Mouse (Mus musculus) telencephalon, adult 2 months (tissue): ENCODE measurements around the gene Slc37a3.
"Not testable (repeated sequence)": the region's sequence is repeated elsewhere in the genome, so short reads cannot be mapped to it uniquely, and the experiment has no call there.

Source experiments
- DNase-seq: peaks from one replicate; pipeline ENCODE4 v3.0.0-alpha.2; 2011; ENCODE audit warnings: low read depth, low spot score

Gene Slc37a3

DNA sequence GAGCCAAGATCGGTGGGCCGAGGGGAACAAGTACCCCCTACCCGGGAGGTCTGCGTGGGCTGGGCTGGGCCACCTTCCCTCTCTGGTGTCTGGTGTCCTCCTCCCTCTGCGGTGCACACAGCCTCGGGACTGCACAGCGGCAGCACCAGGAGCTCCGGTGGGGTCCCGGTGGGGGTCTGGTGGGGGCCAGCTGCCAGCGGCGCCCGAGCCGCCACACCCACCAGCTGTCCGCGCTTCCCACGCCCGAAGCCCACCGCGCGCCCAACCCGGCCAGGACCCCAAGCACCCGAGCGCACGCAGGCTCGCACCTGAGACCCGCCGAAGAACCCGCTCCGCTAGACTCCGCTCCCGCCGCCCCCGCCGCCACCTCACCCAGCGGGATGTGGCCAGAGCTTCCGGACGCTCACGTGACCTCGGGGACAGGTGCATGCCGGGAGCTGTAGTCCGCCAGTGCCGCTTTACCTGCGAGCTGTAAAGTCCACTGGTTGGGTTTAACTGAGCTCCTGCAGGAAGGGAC is at the start of gene Slc37a3:
Slc37a3 (minus strand) TSS at position 365 of the 517 bp plus-strand sequence.
- peak; percentile 69 for DNase-seq

DNA sequence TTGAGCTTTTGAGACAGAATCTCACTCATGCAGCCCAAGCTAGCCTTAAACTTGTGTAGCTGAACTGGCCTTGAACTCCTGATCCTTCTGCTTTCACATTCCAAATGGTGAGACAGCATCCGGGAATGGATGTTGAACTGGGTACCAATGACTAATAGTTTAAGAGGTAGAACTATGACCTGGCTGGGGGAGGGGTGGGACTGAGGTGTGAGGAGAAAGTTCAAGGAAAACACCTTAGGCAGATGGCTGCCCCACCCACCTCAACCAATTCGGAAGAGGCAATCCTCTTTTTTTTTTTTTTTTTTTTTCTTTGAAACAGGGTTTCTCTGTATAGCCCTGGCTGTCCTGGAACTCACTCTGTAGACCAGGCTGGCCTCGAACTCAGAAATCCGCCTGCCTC is 49.2 kb upstream of the Slc37a3 start:
- no peak for DNase-seq

DNA sequence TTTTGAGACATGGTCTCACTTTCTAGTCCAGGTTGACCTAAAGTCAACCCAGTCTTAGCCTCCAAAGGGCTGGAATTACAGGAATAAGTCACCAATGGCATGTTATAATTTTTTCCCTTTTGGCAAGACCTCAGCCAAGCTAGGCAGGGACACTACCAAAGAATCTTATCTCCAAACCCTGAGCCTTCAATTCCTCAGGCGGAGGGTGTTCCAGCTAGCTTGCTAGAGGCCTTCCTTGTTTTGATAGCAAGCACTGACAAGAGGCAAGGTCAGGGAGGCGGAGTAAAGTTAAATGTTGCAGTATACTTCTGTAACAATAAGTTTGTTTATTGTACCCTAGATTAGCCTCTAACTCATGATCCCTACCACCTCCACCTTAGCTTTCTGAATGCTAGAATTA is 47.7 kb upstream of the Slc37a3 start:
- no peak for DNase-seq

DNA sequence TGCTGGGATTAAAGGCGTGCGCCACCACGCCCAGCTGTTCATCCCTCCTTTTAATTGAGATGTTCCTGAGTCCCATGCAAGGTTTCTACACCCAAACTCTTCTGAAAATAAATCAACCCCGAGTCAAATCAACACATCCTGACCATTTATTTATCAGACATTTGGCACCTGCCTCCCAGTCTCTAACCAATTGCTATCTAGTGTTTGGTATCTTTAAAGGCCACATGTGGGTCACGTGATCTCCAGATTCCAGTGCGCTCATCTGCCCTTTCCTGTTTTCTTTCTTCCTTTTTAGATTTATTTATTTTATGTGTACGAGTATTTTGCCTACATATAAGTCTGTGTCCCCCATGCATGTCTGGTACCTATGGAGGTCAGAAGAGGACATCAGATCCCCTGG is 46.2 kb upstream of the Slc37a3 start:
- no peak for DNase-seq

DNA sequence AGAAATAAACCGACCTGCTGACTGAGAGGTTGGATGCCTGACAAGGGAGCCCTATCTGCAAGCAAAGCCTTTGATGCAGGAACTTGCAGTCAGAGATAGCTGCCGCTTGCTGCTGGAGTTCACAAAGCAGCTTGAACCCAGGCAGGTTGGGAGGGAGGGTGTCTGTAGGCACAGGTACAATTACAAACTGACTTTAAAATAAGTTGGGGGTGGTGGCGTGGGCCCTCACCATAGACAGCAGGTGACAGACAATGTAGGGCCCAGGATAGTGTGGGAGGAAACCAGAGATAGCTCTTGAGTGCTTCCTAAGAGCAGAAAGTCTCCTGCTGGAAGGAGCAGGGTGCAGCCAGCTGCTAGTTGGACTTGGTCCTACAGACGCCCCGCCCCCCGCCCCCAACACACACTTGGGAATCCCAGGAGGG is 45.7 kb upstream of the Slc37a3 start:
- DNase-seq = no peak

DNA sequence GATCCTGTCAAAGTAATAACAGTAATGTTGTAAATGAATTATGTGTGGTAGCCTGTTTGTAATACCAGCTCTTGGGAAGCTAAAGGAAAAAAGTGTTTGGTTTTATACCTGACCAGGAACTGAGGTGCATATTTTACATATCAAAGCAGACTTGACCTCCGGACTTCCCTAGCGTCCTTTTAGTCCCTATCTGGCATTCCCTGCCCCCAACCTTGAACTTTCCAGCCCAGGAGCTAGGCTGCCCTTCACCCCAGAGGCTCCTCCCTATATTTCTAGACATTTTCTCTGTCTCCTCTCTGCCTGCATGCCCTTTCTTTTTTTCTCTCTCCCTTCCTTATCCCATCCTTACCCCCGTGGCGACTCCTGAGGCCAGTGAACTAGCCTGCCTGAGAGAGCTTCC is 43.4 kb upstream of the Slc37a3 start:
- no peak for DNase-seq

DNA sequence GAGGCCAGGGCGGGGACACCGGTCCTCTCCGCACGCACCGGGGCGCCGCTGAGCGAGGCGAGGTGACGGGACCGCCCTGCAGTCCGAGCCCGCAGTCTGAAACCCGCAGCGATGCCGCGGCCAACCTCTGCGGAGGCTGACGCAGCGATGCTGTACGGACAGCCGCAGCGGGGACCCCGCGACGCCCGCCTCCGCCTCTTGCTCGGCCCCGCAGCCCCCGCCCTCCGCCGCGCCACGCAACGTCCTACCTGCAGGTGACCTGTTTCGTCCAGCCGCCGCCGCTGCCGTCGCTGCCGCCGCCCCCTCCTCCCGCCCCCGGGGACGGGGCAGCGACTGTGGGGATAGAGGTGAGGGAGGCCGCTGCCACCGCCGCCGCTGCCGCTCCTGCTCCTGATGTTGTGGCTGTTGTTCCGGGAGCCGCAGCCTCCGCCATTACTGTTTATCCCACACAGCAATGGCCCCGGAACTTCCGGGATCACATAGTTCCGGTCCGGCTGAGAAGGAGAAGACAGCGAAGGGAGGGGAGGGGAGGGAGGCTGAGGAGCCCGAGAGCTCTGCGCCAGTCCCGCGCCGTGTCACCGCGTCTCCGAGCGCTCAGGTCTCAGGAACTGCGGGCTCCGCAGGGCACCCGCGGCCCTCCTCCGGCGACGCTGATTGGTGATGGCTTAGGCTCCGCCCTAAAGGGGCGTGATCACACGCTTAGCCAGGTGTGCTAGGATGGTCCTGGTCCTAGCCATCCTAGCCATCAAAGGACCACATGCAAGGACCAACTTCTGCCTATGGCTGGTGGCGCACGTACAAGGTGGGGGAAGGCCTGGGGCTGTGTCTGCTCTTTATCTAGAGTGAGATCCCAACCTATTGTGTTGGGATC is 42.6 kb upstream of the Slc37a3 start, which contains the start of gene Mkrn1:
Mkrn1 (minus strand) TSS at position 612 of the 871 bp plus-strand sequence.
- peak; percentile 80 for DNase-seq

DNA sequence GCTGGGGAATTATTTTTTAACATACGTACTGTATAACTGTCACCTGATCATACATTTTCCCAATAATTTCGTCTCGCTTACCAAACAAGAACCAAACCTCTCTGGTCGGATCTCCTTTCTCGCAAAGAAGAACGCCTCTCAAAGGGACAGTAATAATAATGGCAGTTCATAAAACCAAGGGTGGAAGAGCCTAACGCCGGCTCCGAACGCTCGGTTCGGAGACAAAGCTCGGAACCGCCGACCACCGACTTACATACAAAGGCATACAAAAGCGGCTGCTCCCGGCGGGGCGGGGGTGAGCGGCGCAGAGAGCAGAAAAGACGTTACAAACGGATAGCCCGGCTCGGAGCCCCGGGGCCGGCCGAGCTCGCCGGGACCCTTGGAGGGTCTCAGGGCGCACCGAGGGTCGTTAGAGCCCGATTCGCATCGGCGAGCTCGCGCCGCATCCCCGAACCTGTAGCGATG is 41.9 kb upstream of the Slc37a3 start:
- no peak for DNase-seq

DNA sequence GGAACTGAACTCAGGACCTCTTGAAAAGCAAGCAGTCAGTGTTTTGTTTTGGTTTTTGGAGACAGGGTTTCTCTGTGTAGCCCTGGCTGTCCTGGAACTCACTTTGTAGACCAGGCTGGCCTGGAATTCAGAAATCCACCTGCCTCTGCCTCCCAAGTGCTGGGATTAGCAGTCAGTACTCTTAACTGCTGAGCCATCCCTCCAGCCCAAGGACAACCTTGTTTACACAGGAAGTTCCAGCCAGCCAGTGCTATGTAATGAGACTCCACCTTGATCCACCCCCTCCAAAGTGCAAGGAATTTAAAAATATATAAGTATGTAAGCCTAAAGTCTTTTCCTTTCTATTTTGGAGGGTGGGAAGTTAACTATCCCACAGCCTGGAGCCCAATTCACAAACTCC is 39.2 kb upstream of the Slc37a3 start:
- not testable (repeated sequence) for DNase-seq

DNA sequence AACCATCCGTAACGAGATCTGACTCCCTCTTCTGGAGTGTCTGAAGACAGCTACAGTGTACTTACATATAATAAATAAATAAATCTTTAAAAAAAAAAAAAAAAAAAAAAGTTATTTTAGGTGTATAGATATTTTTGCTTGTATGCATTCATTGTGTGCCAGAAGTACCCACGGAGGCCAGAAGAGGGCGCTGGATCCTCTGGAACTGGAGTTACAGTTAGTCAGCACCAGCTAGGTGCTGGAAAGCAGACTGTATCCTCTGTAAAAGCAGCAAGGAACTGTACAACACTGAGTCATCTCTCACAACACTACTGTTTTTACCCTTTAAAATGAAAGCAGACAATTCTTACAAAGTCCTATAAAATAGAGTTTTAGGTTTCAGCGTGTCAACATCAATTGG is 38.3 kb upstream of the Slc37a3 start:
- peak; percentile 47 for DNase-seq

DNA sequence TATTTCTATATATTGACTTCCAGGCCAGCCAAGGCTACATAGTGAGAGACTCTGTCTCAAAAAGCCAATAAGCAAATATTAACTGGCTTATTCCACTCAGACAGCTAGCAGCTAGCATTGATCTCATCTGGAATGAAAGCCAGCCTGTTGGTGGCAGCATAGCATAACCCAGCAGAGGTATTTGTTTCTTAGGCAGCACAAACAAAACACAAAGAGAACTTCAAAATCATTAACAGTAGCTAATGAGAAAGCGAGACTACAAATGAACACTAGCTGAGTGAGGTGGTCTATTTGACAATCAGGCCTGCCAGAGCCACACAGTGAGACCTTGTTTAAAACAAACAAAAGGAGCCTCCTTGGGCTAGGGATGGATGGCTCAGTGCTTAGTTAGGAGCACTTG is 36.6 kb upstream of the Slc37a3 start:
- DNase-seq = no peak

DNA sequence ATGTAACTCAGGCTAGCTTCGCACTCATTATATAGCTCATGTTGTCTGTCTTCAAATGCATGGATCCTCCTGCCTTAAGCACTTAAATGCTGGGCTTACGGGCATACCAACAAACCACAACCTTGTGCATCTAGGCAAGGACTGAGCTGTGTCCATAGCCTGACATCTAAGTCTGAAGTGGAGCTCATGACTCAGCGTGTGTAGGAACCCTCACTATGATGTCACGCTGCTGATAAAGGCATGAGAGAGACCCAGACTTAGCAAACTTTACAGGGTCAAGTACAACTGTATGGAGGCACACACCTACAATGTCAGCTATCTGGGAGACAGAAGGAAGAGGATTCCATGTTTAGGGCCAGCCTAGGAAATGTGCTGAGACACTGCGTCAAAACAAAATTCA is 29.0 kb upstream of the Slc37a3 start:
- no peak for DNase-seq

DNA sequence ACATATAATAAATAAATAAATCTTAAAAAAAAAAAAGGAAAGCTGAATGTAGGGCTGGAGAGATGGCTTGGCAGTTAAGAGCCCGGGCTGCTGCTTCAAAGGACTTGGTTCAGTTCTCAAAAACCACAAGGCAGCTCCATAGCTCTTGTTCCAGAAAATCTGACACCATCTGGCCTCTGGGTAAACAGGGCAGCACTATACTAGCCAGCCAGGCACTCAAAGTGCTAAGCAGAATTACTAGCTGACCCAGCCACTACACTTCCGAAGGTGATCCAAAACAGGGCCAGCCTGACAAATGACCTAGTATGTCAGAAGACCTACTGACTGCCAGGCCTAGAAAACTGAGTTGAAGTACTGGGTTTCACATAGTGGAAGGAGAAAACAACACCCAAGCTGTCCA is 25.7 kb upstream of the Slc37a3 start:
- DNase-seq = no peak

DNA sequence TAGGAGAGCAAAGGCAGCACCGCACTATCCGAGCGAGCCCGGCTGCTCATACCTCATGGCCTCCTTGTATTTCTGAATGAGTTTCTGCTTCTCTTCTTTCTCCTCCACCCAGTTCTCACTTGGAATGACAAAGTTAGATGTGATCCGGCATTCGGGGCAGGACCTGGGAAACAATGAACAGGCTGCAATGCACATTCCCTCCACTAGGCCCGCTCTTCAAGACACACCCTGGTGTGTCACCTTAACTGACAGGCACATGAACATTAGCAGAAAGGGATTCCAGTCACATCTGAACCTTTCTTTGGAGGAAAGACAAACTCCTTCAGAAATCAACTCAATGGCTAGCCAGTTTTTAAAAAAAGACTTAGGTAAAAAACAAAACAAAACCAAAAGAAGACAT is 22.9 kb upstream of the Slc37a3 start:
- no peak for DNase-seq

DNA sequence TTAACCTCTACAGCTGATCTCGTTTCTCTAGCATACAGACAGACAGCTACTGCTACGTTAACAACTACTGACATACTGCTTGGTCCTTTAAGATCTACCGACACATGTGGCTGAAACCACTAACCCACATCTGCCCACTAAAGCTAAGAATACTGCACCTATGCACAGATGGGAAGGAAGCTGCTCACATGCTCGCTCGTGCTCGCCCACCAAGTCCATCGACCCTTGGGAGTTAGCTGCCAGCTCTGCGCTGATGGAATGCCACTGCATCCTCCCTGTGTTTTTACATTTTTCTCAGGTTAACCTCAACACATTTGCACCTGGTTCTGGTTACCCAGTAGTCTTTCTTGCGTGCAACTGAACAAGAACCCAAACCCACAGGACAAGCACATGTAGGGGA is 20.9 kb upstream of the Slc37a3 start:
- DNase-seq = no peak

DNA sequence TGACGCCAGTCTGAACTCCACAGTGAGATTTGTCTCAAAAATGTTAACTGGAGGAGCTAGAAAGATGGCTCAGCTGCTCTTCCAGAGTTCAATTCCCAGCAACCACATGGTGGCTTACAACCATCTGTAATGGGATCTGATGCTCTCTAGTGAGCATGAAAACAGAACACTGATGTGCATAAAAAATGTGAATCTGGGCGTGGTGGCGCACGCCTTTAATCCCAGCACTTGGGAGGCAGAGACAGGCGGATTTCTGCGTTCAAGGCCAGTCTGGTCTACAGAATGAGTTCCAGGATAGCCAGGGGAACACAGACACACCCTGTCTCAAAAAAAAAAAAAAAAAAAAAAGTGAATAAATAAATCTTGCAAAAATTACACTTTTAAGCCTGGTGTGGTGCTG is 19.6 kb upstream of the Slc37a3 start:
- no peak for DNase-seq

DNA sequence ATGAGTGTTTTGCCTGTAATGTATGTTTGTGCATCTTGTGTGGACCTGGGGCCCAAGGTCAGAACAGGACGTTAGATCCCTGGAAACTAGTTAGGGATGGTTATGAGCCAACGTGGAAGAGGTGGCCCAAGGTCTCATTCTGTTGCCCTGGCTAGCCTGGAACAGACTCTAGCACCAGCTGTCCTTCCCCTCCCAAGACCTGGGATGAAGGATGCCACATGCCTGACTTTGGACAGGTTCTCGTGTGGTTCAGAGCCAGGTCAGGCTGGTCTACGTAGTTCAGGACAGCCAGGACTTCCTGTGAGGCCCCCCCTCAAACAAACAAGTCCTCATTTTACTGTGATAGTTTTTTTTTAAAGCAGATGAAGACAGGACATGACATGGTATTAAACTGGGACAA is 18.4 kb upstream of the Slc37a3 start:
- DNase-seq = no peak

DNA sequence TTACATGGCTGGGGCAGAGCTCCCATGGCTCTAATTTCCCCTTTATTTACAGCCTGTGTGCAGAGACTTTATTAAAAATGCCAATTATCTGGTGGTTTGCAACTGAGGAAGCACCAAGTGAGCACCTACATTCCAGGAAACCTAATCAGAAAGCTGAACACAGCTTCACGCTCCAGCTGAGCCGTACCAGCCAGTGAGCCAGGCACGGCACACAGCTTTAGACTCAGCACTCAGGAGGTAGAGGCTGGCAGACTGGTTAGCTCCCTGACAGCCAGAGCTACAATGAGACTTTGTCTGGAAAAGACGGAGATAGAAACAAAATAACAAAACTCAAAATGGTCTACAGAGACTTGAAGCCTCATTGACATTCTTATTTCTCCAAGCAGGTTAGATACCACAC is 18.0 kb upstream of the Slc37a3 start:
- DNase-seq = no peak

DNA sequence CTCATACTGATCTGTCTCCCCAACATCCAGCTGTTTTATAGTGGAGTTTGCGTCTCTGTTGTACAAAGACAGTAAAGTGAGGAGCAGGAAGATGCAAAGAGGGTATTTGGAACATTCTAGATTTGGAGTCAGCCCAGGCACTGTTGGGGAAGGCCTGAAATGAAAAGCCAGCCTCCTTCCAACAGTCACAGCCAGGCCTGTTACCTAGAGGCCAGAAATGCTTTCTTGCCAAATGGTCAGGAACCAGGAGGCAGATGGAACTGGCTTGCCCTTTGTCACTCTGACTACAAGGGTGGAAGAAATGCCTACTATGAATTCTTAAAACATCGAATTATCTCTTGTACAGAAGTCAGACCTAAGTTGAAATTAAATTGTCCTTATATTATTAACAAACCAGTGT is 12.5 kb upstream of the Slc37a3 start:
- no peak for DNase-seq

DNA sequence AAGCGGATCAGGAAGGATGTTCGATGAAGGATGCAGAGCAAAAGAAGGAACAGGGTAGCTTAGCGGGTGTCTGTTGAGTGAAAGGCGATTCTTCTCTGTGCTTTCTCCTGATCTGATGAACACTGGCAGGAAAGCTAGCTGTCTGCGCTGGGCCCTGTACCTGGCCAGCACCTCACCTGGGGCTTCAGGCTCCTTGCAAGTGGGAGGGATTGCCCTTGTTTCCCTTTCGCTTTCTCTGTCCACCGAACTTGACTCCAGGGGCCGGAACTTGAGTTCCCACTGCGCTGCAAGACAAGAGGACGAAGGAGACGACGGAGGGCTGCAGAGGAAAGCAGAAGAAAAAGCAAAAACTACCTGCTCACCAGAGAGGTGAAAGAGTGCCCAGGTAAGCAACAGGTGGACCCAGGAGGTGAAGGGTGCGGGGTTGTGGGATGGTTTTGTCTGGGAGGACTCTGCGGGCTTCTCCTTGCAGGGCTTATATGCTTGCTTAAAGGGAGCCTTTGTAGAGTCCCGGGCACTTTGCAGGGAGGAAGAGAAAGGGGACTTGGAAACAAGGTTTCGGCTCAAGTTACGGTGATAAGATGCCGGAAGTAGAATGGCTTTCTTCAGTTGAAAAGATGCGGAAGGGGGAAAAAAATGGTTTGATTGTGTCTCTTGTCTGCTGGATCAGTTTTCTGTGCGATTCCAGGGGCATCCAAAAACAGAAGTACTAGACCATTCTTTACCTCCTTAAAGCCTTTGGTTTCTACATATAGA is 3.8 kb upstream of the Slc37a3 start, which contains the start of gene Rab19:
Rab19 (plus strand) TSS at position 51 of the 756 bp plus-strand sequence.
- no peak for DNase-seq

DNA sequence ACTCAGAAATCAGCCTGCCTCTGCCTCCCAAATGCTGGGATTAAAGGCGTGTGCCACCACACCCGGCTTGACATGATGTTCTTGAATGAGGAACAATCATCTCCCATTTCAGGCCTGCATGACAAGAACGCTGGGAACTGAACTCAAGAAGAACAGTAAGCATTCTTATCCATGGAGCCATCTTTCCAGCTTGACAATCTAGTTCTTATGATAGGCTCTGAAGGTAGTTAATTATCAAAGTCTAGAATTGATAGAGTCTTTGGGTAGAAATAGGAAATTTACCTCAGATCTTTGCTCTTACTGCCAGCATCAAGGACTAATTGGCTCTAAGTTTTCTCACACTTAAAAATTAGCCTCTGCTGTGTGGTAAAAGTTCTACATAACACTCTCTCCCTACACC is 2.8 kb upstream of the Slc37a3 start:
- no peak for DNase-seq

DNA sequence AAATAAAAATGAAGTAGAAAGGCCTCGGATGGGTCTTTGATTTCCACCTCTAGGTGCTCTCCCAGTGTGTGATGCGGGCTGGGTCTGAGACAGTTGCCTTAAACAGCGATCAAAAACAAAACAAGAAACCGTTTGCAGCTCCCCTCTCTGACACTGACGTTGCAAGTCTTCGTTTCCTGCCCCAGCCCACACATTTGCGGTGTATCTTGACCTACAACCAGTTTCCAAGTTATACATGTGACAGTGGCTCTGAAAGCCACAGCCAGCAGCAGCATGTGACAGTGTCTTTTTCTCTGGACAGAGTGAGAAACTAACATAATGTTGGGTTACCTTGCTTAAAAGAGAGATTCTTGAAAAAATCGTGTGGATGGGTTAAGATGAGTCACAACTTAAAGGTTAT is 2.3 kb upstream of the Slc37a3 start:
- DNase-seq = no peak
